Mouse (Mus musculus) mouse embryonic stem cell (cell line): ENCODE data around the gene Sparcl1.

Experiments used
- in situ Hi-C, 2 experiments: fragments of 300-500 bp; cut with MboI; formaldehyde crosslinking; loops; 1 replicate in 1 of 2; 3 replicates in 1 of 2; pipeline ENCODE4 v1.14.3; 2019 to 2020; ENCODE audit warnings: low sequenced_read_pairs in 2 of 2, low pct_unique_long_range_greater_than_20kb in 1 of 2, mixed read lengths in 1 of 2; ENCODE audit not compliant: unreplicated experiment in 1 of 2

Gene Sparcl1

GRCm38 (mm10) chr5:104113491-104114172 is at the start of gene Sparcl1:
TSS of gene Sparcl1 (minus strand) at chr5:104113733.
- in situ Hi-C loops = no loop called here

- in situ Hi-C loops = no loop called here
These were observed 47.9 kb upstream of the Sparcl1 start for GRCm38 (mm10) chr5:104161390-104161789.

- in situ Hi-C loops = no loop called here
These were observed 47.0 kb upstream of the Sparcl1 start for GRCm38 (mm10) chr5:104160581-104160980.

- in situ Hi-C loops = no loop called here
These were observed 45.0 kb upstream of the Sparcl1 start for GRCm38 (mm10) chr5:104158332-104159052.

- in situ Hi-C loops = no loop called here
These were observed 44.2 kb upstream of the Sparcl1 start for GRCm38 (mm10) chr5:104157701-104158100.

- in situ Hi-C loops = no loop called here
These were observed 36.7 kb upstream of the Sparcl1 start for GRCm38 (mm10) chr5:104150196-104150595.

GRCm38 (mm10) chr5:104149349-104149748 is 35.8 kb upstream of the Sparcl1 start:
- in situ Hi-C loops = no loop called here

- in situ Hi-C loops = no loop called here
These were observed 30.5 kb upstream of the Sparcl1 start for GRCm38 (mm10) chr5:104144057-104144456.

GRCm38 (mm10) chr5:104141067-104141466 is 27.5 kb upstream of the Sparcl1 start:
- in situ Hi-C loops = no loop called here

- in situ Hi-C loops = no loop called here
These were observed 24.5 kb upstream of the Sparcl1 start for GRCm38 (mm10) chr5:104137920-104138541.

- in situ Hi-C loops = no loop called here
These were observed 20.2 kb upstream of the Sparcl1 start for GRCm38 (mm10) chr5:104133752-104134151.

- in situ Hi-C loops = no loop called here
These were observed 18.0 kb upstream of the Sparcl1 start for GRCm38 (mm10) chr5:104131544-104131943.

GRCm38 (mm10) chr5:104130891-104131290 is 17.4 kb upstream of the Sparcl1 start:
- in situ Hi-C loops = no loop called here

GRCm38 (mm10) chr5:104128281-104129031 is 14.9 kb upstream of the Sparcl1 start:
- in situ Hi-C loops = no loop called here

GRCm38 (mm10) chr5:104127351-104127750 is 13.8 kb upstream of the Sparcl1 start:
- in situ Hi-C loops = no loop called here

- in situ Hi-C loops = no loop called here
These were observed 13.2 kb upstream of the Sparcl1 start for GRCm38 (mm10) chr5:104126561-104127320.

- in situ Hi-C loops = no loop called here
These were observed 10.6 kb upstream of the Sparcl1 start for GRCm38 (mm10) chr5:104124016-104124658.

GRCm38 (mm10) chr5:104115890-104116289 is 2.4 kb upstream of the Sparcl1 start:
- in situ Hi-C loops = no loop called here
